Mouse (Mus musculus) kidney, adult 2 months (tissue): ENCODE data around the gene Dnlz.
A peak's percentile ranks its signal among the peaks of the same experiment; 100 is the strongest.

ENCODE experiments used
- CTCF ChIP-seq: fragments of 200-500 bp; conservative IDR thresholded peaks from 2 replicates; pipeline ENCODE4 v1.5.1; 2011; ENCODE audit warnings: low read depth, mild to moderate bottlenecking, control low read depth, low read length, moderate library complexity, mixed read lengths; ENCODE audit not compliant: insufficient read depth, insufficient read length
- POLR2A ChIP-seq: fragments of 200-500 bp; IDR thresholded peaks from one replicate; pipeline ENCODE4 v1.6.1; 2011; ENCODE audit warnings: low read depth, low read length, control low read depth

GRCm38 (mm10) chr2:26315072-26315924, 36.6 kb downstream of the Dnlz start, which contains the start of gene Gpsm1:
- TF ChIP-seq CTCF, result no peak
- TF ChIP-seq POLR2A, result peak; percentile 25
